Mouse (Mus musculus) c-Kit-positive CD71-positive TER-119-negative erythroid progenitor cells, embryonic 14.5 days (primary cell): ENCODE data around the gene Fbxo46.
A peak's percentile ranks its signal among the peaks of the same experiment; 100 is the strongest.
"Not testable (repeated sequence)": the region's sequence is repeated elsewhere in the genome, so short reads cannot be mapped to it uniquely, and the experiment has no call there.

Experiments
- DNase-seq: peaks from one replicate; pipeline ENCODE4 v3.0.0-alpha.2; 2013; ENCODE audit warnings: low read depth

Gene Fbxo46

DNA sequence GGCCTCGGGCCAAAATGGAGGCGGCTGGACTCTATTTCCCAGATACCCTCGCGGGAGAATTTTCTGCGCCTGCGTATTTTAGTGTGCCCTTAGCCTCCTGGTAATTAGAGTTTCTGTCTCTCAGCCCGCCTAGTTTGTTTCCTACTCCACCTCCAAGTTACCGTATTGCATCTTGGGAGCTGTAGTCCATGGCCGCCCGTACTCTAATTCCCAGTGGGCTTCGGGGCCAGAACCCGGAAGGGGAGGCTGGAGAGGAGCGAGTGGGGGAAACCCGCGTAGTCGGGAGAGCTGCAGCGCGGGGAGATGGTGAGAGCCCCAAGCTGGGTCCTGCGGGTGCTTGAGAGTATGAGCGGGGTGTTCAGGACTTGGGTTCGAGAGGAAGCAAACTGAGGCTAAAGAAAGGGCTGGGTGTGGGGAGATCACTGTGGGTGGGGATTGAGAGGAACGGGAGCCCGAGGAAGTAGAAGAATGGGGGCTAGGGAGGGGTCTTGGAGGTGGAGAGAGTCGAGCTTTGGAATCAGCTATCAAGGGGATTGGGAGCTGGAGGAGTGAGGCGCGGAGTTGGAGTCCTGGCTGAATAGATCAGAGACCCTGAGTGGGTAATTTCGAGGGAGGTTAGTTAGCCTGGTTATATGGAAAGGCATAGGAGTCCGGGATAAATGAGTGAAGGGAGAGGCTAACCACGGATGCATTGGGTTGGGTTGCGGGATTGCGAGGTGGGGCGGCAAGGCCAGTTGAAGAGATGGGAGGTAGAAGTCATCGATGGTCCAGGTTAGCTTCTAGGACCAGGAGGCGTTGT is at the start of gene Fbxo46:
Gene Fbxo46 (plus strand): TSS at position 229 of the 799 bp plus-strand sequence.
- peak; percentile 98 for DNase-seq

DNA sequence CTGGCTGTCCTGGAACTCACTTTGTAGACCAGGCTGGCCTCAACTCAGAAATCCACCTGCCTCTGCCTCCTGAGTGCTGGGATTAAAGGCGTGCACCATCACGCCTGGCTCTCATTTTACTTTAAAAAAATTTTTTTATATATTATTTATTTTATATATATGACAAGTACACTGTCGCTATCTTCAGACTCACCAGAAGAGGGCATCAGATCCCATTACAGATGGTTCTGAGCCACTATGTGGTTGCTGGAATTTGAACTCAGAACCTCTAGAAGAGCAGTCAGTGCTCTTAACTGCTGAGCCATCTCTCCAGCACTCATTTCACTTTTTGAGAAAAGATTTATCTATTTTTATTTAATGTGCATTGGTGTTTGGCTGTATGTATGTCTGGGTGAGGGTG is 48.6 kb upstream of the Fbxo46 start:
- DNase-seq, result not testable (repeated sequence)

DNA sequence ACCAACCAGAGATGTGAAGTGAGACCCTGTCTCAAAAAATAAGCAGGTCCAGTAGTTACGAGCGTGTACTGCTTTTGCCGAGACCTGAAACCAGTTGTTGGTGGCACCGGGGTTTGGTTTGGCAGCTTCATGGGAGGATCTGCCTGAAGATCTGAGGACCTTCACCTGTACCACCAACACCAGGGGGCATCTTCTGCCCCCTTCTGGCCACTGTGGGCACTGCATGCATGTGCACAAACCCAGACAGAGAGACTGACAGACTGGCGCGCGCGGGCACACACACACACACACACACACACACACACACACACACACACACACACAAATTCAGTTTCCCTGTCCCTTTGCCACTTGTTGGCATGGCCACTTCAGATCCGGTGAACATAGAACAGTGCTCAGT is 46.2 kb upstream of the Fbxo46 start:
- no peak for DNase-seq

DNA sequence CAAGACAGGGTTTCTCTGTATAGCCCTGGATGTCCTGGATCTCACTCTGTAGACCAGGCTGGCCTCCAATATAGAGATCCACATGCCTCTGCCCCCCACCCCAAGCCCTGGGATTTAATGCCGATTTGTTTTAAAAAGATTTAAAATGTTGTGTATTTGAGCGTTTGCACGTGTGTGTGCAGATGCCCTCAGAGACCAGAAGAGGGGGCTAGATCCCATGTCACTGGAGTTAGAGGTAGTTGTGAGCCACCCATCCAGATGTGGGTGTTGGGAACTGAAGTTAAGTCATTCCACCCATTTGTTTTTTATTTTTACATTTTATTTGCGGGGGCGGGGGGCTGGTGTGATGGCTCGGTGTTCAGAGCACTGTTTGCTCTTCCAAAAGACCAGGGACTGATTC is 45.2 kb upstream of the Fbxo46 start:
- DNase-seq, result no peak

DNA sequence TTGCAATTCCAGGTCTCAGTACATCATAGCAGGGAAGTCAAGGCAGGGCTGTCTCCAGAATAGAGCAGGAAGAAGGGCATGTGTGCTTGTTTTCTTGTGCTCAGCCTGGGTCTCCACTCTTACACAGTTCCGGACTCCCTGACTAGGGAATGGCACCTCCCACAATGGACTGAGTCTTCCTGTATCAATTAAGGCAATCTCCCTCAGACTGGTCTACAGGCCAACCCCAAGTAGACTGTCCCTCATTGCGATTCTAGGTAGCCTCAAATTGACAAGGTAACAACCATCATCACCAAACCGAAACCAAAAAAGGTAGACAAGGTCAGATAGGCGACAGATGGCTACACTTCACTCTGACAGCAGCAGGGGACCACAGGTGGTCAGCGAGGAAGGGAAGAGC is 44.4 kb upstream of the Fbxo46 start:
- DNase-seq, result no peak

DNA sequence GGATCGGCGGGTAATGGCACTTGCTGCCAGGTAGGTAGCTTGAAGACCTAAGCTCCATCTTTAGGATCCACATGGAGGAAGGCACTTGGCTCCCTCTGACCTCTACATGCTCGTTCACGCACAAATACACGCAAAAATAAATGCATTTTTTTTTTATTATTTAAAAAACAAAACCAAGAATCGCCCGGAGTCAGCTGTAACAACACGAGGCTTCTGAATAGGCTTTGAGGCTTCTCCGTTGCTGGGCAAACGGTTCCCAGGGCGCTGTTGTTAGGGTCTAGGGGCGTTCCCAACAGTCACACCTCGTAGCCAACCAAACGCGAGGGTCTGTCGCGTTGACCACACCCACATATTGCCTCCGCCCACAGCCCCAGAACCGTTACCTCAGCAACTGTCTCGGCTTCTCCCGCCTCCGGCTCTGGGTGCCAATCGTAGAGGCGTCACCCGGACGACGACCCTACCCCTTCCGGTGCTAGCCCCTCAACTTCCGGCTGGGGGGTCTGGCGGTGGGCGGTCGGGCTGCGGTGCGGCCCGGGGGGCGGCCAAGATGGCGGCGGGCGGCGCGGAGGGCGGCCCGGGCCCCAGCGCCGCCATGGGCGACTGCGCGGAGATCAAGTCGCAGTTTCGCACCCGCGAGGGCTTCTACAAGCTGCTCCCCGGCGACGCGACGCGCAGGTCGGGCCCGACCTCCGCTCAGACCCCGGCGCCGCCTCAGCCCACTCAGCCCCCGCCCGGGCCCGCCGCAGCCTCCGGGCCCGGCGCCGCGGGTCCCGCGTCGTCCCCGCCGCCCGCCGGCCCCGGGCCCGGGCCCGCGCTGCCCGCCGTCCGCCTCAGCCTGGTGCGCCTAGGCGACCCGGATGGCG is 43.7 kb upstream of the Fbxo46 start, which contains the start of gene Dmwd:
Gene Dmwd (plus strand): TSS at position 505 of the 863 bp plus-strand sequence.
- DNase-seq, result peak; percentile 94

DNA sequence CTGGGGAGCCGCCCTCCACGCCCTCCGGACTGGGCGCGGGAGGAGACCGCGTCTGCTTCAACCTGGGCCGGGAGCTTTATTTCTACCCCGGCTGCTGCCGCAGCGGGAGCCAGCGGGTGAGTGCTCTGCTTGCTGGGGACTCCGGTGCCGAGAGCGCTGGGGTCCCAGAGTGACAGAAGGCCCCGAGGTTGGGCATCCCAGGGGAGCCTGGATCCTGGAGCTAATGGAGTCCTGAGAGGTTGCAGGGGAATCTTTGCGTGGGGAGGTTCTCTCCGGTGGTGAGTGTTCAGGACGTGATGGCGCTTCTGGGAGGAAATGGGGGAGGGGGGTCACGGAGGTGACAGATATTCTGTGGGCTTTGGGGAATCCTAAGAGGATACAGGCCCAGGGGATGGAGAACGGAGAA is 43.1 kb upstream of the Fbxo46 start:
- no peak for DNase-seq

DNA sequence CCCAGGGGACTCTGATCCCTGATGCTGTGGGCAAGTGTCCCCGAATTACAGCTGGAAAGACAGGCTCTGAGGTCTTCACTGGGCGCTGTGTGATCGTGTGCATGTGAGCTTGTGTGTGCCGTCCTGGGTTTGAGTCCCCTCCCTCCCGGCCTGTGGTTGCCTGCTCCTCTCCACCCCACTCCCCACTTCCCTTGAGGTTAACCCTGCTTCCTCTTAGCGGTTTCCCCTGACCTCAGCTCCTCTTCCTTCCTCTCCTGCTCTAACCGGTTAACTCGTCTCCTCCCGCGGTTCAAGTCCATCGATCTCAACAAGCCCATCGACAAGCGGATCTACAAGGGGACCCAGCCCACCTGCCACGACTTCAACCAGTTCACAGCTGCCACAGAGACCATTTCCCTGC is 41.9 kb upstream of the Fbxo46 start:
- DNase-seq, result no peak

DNA sequence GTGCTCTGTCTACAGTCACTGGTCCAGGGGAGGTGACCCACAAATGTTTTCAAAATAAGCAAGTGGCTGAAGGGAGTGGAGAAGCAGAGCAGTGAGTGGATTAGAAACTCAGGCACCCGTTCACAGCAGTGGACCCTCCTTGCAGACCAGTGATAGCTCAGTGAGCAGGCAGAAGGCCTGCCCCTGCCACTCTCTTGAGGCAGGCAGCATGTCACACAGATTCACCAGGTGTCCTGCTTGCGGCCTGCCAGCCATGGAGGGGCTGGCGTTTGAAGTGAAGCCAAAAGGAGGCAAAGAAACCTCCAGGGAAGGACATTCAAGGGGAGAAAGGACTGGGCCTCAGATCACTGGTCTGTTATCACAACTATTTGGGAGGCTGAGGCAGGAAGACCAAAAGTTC is 40.9 kb upstream of the Fbxo46 start:
- no peak for DNase-seq

DNA sequence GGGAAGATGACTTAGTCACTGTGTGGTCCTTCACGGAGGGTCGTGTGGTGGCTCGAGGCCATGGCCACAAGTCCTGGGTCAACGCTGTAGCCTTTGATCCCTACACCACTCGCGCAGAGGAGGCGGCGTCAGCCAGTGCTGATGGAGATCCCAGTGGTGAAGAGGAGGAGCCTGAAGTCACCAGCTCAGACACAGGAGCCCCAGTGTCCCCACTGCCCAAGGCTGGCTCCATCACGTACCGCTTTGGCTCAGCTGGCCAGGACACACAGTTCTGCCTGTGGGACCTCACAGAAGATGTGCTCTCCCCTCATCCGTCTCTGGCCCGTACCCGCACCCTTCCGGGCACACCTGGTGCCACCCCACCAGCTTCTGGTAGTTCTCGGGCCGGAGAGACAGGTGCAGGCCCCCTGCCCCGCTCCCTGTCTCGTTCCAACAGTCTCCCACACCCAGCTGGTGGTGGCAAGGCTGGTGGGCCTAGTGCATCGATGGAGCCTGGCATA is 39.2 kb upstream of the Fbxo46 start:
- DNase-seq, result no peak

DNA sequence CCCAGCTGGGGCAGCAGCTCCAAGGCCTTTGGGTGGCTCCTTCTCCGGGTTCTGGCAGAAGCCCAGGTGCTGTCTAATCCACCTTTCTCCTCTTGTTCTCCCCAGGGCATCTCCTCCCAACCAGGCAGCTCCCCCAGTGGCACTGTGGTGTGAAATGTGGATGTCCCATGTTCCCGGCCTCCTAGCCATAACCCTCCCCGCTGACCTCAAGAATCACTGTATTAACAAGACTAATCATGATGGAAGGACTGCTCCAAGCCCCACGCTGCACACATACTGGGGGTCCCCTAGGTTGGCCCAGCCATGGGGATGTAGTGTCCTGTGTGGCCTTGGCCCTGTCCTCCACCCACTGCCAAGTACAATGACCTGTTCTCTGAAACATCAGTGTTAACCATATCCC is 37.5 kb upstream of the Fbxo46 start:
- no peak for DNase-seq

DNA sequence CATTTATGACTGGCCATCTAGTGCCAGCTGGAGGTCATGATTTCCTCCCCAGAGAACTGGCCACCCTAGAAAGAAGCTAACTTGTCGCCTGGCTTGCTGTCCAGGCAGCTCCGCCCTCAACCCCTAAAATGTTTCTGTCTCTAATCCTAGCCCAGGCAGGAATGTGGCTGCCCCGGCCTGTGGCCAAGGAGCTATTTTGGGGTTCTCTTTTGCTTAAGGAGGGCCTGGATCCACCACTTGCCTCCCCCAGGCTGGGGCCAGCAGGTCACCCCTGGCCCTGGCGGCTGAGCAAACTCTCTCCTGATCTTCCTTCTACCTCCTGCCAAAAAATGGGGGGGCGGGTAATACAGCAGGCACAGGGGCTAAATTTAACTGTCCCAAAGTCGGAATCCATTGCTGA is 36.6 kb upstream of the Fbxo46 start:
- no peak for DNase-seq

DNA sequence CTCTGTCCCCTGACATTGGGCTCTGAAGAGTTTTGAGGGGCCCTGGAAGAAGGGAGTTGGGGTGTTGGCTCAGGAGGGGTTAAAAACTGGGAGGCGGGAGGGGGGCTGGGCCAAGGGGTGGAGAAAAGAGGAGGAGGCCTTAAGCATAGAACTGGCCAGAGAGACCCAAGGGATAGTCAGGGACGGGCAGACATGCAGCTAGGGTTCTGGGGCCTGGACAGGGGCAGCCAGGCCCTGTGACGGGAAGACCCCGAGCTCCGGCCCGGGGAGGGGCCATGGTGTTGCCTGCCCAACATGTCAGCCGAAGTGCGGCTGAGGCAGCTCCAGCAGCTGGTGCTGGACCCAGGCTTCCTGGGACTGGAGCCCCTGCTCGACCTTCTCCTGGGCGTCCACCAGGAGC is 36.0 kb upstream of the Fbxo46 start, which contains the start of gene Dmpk:
Gene Dmpk (plus strand): TSS at position 149 of the 400 bp plus-strand sequence.
- no peak for DNase-seq

DNA sequence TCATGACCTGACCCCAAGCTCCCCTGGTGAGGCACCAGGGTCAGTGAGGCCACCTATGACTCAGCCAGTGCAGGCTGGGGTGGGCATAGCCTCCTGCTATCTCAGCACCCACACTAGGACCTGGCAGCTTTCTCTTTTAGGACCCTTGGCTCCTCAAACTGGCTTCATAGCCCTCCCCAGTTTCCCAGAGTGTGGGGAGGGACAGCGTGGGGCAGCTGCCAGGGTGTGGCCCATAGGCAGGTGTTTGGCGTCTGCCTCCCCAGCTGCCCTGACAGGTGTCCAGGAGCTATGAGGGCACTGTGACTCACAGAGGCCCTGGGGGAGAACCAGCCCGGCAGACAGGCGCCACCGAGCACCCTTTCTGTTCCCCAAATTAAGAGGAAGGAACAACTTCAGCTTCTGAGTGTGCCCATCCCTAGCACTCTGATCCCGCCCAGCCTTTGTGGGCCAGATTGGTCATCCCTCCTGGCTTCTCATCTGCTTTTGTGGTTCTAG is 35.3 kb upstream of the Fbxo46 start:
- no peak for DNase-seq

DNA sequence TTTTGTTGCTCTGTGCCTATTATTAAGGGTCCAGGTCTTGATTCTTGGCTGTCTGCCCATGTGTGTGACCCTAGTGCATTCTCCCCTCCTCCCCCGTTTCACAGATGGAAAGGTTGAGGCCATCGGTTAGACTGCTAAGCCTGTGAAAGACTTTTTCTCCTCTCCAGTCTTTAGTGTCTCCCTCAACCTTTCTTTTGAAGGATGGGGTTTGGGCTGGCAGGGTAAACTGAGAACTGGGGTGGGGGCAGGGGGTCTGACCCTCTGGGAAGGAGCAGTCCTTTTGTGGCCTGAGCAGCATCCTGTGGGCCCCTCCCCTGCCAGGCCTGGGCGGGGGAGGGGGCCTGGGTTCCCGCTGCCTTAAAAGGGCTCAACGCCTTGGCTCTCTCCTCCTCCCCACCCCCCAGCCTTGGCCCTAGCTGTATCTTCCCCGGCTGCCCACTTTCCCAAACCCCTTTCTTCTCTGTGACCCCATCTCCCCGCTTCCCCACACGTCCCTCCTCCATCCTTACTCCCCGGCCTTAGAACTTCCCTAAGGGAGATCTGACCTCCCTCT is 34.7 kb upstream of the Fbxo46 start:
- DNase-seq, result no peak

DNA sequence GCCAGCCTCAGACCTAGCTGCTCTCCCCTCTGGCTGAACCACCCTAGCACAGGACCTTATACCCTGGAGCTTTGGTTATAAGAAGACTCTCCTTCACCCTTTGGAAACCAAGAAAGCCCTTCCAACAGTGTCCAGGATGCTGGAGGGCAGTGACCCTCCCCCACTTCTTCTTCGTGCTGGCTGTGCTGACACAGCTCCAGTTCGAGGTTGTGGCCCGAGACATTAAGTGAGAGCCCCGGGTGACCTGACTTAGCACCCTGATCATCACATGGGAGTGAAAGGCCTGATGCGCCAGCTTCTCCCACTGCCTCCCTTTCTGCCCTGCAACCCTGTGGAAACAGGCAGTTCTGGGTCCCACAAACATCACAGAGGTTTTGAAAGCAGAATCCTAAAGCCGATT is 34.2 kb upstream of the Fbxo46 start:
- no peak for DNase-seq

DNA sequence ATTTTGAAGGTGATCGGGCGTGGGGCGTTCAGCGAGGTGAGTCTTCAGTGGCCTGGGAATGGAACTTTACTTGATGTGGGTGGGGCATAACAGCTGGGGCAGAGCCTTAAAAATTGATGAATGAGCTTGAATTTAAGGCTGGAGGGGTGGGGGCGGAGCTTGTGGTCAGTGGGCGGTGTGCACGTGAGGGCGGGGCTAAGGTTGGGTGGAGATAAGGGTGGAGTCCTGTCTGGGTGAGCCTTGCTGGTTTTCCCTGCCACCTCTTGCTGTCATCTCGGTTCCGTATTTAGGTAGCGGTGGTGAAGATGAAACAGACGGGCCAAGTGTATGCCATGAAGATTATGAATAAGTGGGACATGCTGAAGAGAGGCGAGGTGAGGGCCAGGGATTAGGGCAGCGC is 33.6 kb upstream of the Fbxo46 start:
- DNase-seq, result peak; percentile 76

DNA sequence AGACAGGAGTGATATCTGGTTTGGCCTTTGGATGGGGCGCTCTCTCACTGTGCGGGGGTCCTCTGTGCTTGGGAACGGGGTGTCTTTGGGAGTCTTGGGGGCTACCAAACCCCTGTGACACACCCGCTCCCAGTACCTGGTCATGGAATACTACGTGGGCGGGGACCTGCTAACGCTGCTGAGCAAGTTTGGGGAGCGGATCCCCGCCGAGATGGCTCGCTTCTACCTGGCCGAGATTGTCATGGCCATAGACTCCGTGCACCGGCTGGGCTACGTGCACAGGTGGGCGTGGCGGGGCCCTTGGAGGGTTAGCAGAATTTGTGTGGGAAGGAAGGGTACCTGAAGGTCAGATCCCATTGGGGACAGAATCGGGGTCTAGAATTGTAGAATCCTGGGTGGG is 32.9 kb upstream of the Fbxo46 start:
- no peak for DNase-seq

DNA sequence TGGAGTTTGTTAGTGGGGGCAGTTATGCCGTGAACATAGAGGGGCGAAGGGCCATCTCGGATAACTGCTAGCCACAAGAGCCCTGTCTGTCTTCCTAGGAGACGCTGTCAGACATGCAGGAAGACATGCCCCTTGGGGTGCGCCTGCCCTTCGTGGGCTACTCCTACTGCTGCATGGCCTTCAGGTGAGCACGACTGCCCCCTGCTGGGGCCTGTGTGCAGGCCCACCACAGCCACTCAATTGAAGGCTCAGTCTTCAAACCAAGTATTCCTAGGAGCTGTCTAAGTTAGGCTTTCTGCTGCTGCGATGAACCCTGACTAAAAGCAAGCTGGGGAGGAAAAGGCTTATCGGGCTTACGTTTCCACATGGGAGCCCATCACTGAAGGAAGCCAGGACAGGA is 30.8 kb upstream of the Fbxo46 start:
- no peak for DNase-seq

DNA sequence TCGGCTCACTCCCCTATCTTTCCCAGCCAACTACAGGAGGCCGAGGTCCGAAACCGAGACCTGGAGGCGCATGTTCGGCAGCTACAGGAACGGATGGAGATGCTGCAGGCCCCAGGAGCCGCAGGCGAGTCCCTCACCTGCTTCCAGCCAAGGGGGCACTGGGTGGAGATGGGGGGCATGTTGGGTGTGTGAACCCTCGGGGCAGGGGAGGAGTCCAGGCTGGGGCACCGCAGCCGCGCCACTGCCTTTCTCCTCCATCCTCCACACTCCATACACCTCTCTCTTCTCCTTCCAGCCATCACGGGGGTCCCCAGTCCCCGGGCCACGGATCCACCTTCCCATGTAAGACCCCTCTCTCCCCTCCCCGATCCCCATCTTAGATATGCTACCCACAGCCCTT is 27.7 kb upstream of the Fbxo46 start:
- DNase-seq, result no peak

DNA sequence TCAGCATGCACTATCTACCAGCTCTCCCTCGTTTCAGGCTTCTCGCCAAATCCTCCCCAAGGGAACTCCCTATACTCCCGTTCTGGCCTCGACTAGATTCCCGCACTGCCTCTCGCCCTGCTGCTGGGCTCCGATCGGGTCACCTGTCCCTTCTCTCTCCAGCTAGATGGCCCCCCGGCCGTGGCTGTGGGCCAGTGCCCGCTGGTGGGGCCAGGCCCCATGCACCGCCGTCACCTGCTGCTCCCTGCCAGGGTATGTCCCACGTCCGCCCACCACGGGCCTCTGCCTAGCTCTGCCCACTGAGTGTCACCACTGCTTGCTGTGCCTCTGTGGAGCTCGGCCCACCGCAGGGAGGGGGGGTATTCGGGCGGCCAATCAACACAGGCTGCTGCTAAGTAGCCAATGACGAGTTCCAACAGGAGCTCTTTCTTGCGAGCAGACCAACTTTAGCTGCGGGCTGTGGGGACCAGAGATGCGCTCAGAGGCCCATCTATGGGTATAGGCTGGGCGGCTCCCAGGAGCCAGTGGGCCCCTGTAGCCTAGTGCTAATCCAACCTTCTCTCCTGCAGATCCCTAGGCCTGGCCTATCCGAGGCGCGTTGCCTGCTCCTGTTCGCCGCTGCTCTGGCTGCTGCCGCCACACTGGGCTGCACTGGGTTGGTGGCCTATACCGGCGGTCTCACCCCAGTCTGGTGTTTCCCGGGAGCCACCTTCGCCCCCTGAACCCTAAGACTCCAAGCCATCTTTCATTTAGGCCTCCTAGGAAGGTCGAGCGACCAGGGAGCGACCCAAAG is 27.1 kb upstream of the Fbxo46 start:
- DNase-seq, result no peak

DNA sequence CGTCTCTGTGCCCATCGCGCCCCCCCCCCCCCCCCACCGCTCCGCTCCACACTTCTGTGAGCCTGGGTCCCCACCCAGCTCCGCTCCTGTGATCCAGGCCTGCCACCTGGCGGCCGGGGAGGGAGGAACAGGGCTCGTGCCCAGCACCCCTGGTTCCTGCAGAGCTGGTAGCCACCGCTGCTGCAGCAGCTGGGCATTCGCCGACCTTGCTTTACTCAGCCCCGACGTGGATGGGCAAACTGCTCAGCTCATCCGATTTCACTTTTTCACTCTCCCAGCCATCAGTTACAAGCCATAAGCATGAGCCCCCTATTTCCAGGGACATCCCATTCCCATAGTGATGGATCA is 26.5 kb upstream of the Fbxo46 start:
- DNase-seq, result peak; percentile 75
